Mouse (Mus musculus): ENCODE results near the gene Ckm. TPM values are rescaled to one million over a fixed set of nuclear protein-coding genes. Genes with fewer than 3 reads are reported as not detected.

The Ckm gene
- 139 and 815 TPM in 2 replicates for polyA plus RNA-seq (2015; fragmentation: Nextera tagmentation; extraction: Ambion mirVana)

DNA sequence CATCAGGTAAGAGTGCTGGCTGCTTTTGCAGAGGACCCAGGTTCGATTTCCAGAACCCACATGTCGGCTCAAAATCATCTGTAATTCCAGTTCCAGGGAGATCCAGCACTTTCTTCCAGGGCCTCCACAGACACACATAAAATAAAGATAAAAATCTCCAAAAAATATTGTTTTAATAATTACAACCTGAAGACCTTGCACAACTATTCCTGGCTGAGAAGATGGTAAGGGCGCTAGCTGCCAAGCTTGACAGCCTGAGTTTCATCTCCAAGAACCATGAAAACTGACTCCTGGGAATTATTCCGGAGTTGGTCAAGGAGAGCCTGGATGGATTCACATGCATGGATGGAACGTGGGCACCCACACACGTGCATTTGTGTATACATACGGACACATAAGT, at the start of gene Ckm:
Gene Ckm, plus strand, starts transcription at position 301 of the 400 bp plus-strand sequence.
- peaks cover 20% of the 10 kb centered on the region for H3K4me1 ChIP-seq
- peak within 1 kb of the TSS; percentile 98 for H3K4me2 ChIP-seq
- no peak within 1 kb of the TSS for H3K27ac ChIP-seq
- H3K4me3 ChIP-seq, result peak within 1 kb of the TSS; percentile 54
- WGBS, result 45% methylated on average over 7 of the region's 7 CpGs
- H3K9me3 ChIP-seq, result peaks cover 6% of the 10 kb centered on the region; the same call in 1 of the 2 replicates
- H3K27me3 ChIP-seq, result peaks cover 44% of the 10 kb centered on the region
- H3K36me3 ChIP-seq, result no peaks in the 10 kb centered on the region
- H3K9ac ChIP-seq, result peak within 1 kb of the TSS; percentile 48
- ATAC-seq (ENCODE audit: insufficient number of reproducible peaks, low FRiP score, low TSS enrichment, low read depth), result no peak

DNA sequence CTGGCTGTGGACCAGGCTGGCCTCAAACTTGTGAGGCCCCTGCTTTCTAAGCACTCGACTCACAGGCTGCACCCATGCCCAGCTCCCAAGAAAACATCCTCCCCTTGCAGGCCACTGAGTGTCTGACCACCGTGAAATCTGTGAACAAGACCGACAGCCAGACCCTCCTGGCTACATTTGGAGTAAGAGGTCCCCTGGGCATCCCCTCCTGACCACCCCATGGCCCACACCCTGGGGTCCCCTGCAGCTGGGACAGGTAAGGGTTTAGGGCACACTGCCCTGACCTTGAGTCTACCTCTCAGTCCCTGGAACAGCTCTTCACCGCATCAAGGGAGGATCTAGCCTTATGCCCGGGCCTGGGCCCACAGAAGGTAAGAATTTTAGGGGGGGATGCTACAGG, 49.6 kb upstream of the Ckm start:
- no peak for ATAC-seq (ENCODE audit: insufficient number of reproducible peaks, low FRiP score, low TSS enrichment, low read depth)
- Histone ChIP-seq H3K4me2 (no peak overlapping the region), H3K27me3 (no peaks in the 10 kb centered on the region), H3K27ac (no peak overlapping the region), H3K9me3 (no peaks in the 10 kb centered on the region), H3K4me1 (peaks cover 11% of the 10 kb centered on the region), H3K9ac (no peak overlapping the region), H3K4me3 (no peak overlapping the region), H3K36me3 (peaks cover 72% of the 10 kb centered on the region)
- WGBS, result 90% methylated on average over 5 of the region's 5 CpGs

DNA sequence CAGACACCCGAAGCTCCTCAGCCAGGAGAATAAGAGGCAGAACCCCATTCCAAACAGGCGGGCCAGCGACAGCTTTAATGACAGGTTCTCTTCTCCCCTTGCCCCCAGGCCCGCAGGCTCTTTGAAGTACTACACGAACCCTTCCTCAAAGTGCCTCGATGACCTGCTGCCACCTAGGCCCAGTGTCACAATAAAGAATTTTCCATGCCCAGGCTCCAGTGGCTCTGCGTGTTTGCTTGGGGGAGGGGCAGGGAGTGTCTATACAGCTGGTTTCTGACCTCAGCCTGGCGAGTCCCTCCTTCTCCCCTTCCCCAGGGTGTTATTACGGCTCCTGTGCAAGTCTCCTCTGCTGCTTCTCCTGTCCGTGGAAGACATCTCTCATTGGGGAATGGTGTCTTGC, 48.3 kb upstream of the Ckm start:
- no peak overlapping the region for H3K27ac ChIP-seq
- H3K4me2 ChIP-seq, result no peak overlapping the region
- no peak overlapping the region for H3K4me3 ChIP-seq
- no peak for ATAC-seq (ENCODE audit: insufficient number of reproducible peaks, low FRiP score, low TSS enrichment, low read depth)
- H3K4me1 ChIP-seq, result peaks cover 20% of the 10 kb centered on the region
- H3K9me3 ChIP-seq, result no peaks in the 10 kb centered on the region
- H3K27me3 ChIP-seq, result no peaks in the 10 kb centered on the region
- no peak overlapping the region for H3K9ac ChIP-seq
- WGBS, result 61% methylated on average over 10 of the region's 10 CpGs
- H3K36me3 ChIP-seq, result peaks cover 62% of the 10 kb centered on the region

DNA sequence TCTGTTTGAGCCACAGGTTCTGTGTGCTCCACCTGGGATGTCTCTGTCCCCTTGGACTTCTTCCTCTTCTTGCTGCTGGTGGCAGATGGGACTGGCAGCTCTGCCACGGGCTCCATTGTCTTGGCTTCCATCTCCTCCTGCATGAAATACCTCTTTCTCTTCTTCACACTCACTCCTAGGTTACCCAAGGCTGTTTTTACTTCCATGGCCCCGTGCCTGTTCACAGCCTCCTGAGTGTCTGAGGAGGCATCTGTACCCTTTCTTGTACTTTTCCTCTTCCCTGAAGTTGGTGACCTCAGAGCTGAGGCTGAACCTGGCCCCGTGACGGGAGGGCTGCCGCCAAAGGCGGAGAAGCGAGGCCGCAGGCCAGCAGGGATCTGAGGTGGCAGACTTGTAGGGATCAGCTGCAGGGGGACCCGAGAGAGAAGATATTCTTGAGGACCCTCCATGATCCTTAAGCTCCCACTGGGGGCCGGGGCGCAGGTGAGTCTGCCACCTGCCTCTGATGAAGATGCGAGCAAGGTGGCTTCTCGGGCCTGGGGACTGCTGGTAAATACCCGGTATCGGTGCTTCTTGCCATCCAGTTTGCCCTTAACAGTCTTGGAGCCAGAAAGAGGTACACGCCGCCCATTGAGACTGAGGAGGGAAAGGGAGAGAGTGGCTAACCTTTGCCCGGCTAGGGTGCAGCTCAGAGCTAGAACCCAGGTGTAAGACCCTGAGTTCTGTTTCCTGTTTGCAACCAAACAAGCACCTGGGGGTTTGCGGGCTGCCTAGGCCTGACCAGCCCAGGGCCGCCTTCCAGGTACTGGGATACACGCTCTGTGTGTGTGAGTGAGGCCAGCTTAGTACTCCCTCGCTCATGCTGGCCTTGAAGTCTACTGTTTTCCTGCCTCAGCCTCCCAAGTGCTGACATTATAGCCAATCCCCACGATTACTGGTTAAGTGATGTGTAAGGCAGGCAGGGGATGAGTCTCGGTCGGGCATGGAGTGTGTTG, 46.9 kb upstream of the Ckm start:
- Histone ChIP-seq H3K27ac (no peak overlapping the region), H3K36me3 (peaks cover 48% of the 10 kb centered on the region), H3K4me3 (peak overlapping the region; percentile 75), H3K4me1 (peaks cover 33% of the 10 kb centered on the region), H3K27me3 (no peaks in the 10 kb centered on the region), H3K4me2 (peak overlapping the region; percentile 90), H3K9me3 (no peaks in the 10 kb centered on the region), H3K9ac (peak overlapping the region; percentile 57; the same call in 1 of the 2 replicates)
- ATAC-seq (ENCODE audit: insufficient number of reproducible peaks, low FRiP score, low TSS enrichment, low read depth), result no peak
- 91% methylated on average over 25 of the region's 25 CpGs for WGBS

DNA sequence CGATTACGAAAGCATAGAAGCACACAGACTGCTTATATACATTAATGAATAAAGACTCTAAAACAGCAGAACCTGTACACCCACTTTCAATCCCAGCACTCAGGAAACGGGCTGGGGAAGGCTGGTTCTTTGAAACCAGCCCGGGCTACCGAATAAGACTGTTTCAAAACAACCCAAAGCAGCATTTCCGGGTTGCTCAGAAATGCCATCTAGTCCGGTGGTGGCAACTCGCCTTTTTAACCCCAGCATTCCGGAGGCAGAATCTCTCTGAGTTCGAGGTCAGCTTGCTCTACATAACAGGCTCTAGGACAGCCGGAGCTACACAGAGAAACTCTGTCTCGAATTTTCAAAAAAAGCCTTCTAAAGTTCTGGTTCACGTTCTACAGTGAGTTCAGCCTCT, 45.9 kb upstream of the Ckm start:
- no peaks in the 10 kb centered on the region for H3K9me3 ChIP-seq
- WGBS, result 14% methylated on average over 13 of the region's 13 CpGs

DNA sequence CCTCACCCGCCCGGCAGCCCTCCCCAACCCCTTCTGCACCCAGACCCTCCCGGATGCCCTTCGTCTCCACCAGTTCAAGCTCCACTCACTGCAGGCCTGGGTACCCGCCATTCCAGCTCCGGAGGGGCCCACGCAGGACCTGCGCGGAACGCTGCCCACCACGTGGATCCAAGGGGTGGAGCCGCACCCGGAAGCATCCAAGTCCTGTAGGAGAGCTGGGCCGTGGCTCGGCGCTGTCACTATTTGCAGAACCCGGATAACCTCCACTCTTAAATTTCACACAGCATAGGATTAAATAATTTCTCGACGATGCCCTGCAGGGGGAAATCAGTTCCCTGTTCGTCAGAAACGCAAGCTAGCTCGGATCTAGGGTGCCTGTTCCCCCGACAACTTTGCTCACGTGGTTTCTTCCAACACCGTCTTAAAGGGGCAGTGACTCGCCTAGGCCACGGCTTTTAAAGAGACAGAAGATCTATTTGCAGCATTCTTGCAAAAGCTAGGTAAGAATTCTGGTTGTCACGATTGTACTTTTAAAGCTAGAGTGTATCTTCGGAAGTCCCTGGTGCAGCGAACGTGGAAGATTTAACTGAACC, 45.2 kb upstream of the Ckm start, which contains the start of the genes Cd3eap and Ppp1r13l:
Gene Cd3eap, minus strand, starts transcription at position 185 of the 593 bp plus-strand sequence.
Gene Ppp1r13l, plus strand, starts transcription at position 451 of the 593 bp plus-strand sequence.
- ATAC-seq (ENCODE audit: insufficient number of reproducible peaks, low FRiP score, low TSS enrichment, low read depth), result peak; percentile 62

More for the DNA sequence above, 45.9 kb upstream of the Ckm start:
- Histone ChIP-seq H3K4me2 (peak overlapping the region; percentile 90), H3K36me3 (peaks cover 39% of the 10 kb centered on the region), H3K9ac (peak overlapping the region; percentile 57), H3K4me3 (peak overlapping the region; percentile 75), H3K4me1 (peaks cover 37% of the 10 kb centered on the region), H3K27me3 (no peaks in the 10 kb centered on the region), H3K27ac (no peak overlapping the region)
- no peak for ATAC-seq (ENCODE audit: insufficient number of reproducible peaks, low FRiP score, low TSS enrichment, low read depth)

DNA sequence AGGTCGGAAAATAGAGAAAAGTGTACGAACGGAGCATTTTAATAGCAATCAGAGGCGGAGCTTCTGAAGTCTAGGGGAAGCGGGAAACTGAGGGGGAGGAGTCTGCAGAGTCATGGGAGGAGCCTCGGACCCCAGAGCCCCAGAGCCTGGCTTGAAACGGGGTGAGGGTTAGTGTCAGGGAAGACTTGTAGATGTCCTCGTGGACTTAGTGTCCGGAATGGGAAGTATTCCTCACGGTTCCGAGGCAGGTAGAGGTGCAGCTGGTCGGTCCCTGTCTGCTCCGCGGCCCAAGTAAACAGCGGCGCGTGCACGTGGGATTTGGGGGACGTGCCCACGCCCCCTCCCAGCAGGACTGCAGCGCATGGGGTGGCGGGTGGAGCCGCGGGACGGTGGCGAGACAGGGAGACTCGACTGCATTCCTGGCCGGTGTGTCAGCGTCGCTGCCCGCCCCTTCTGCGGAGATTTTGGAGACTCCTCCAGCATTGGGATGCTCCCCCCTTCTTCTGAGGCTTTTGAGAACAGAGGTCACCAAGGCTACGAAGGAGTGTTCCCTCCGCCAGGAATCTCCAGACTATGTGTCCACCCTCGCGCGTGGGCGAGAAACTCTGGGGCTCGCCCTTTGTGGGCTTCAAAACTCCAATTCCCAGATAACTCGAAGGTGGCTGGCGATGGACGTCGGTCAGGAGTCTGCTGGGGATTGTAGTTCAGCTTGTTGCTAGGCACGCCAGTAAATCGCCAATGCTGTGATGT, 44.5 kb upstream of the Ckm start:
- Histone ChIP-seq H3K36me3 (peaks cover 26% of the 10 kb centered on the region), H3K4me3 (peak overlapping the region; percentile 75), H3K27me3 (no peaks in the 10 kb centered on the region), H3K9ac (peak overlapping the region; percentile 57), H3K27ac (peak overlapping the region; percentile 83), H3K9me3 (no peaks in the 10 kb centered on the region), H3K4me1 (peaks cover 42% of the 10 kb centered on the region), H3K4me2 (peak overlapping the region; percentile 90)
- WGBS, result under 1% methylated on average over 45 of the region's 45 CpGs
- ATAC-seq (ENCODE audit: insufficient number of reproducible peaks, low FRiP score, low TSS enrichment, low read depth), result peak; percentile 61

More for the DNA sequence above, 45.2 kb upstream of the Ckm start, which contains the start of the genes Cd3eap and Ppp1r13l:
- WGBS, result 1% methylated on average over 31 of the region's 31 CpGs
- Histone ChIP-seq H3K9me3 (no peaks in the 10 kb centered on the region), H3K4me2 (peak within 1 kb of the TSS; percentile 90), H3K9ac (peak within 1 kb of the TSS; percentile 57), H3K27me3 (no peaks in the 10 kb centered on the region), H3K36me3 (peaks cover 33% of the 10 kb centered on the region), H3K27ac (peak within 1 kb of the TSS; percentile 83), H3K4me1 (peaks cover 42% of the 10 kb centered on the region), H3K4me3 (peak within 1 kb of the TSS; percentile 75)

DNA sequence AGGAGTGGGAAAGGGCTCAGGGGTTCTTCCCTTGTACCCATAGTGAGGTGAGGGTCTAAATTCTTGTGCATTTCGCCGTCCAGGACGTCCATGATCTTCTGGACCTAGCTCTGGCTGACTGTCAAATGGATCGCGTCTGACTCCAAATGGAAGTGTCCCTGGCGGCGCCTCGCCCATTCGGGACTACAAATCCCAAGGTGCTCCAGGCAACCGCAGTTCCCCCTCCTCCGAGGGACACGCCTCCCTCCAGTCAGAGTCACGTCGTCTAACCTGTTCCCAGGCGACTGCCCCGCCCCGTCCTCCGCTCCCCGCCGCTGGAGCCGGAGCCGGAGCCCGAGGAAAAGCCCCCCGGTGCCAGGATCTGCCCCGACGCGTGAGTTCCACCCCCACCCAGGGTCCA, 43.6 kb upstream of the Ckm start:
- ATAC-seq (ENCODE audit: insufficient number of reproducible peaks, low FRiP score, low TSS enrichment, low read depth), result peak; percentile 64
- H3K27ac ChIP-seq, result peak overlapping the region; percentile 83

DNA sequence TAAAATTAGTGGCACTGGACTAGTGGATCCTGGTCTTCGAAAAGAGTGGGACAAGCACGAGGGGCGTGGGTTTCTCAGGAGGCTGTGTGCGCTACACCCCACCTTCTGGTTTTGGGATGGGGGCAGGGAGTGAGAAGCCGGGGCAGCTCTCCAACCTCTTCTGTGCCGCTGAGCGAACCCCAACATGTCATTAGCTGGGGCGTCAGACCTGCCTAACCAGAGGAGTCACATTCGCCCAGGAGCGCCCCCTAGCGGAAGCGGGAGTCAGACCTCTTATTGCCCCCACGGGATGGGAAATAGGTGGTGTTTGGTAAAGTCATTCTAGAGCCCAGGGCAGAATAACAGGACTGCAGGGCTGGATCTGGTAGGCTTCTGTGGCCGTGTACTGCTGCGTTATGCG, 42.9 kb upstream of the Ckm start:
- peak overlapping the region; percentile 81 for H3K27ac ChIP-seq

More for the DNA sequence above, 43.6 kb upstream of the Ckm start:
- H3K4me1 ChIP-seq, result peaks cover 42% of the 10 kb centered on the region
- H3K27me3 ChIP-seq, result no peaks in the 10 kb centered on the region
- H3K4me3 ChIP-seq, result peak overlapping the region; percentile 75
- H3K36me3 ChIP-seq, result peaks cover 20% of the 10 kb centered on the region
- peak overlapping the region; percentile 90 for H3K4me2 ChIP-seq
- H3K9me3 ChIP-seq, result no peaks in the 10 kb centered on the region
- WGBS, result under 1% methylated on average over 27 of the region's 27 CpGs
- H3K9ac ChIP-seq, result peak overlapping the region; percentile 63

DNA sequence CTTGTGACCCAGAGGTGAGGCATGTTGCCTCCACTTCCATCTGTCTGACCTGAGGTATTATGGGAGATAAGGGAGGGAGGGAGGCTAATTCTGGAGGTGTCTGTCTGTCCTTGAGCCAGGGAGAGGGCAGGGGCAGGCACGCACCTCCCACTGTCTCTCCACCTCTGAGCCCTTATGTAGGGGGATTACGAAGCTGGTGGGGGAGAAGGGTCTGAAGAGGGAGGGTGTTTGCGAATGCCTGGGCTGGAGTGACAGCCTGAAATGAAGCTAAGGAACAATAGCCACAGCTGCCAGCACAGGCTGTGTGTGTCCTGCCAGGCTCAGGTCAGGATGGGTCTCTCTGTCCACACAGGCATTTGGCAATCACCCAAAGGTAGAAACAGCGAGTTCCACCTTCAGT, 42.3 kb upstream of the Ckm start:
- Histone ChIP-seq H3K27me3 (no peaks in the 10 kb centered on the region), H3K9me3 (no peaks in the 10 kb centered on the region), H3K4me1 (peaks cover 42% of the 10 kb centered on the region), H3K9ac (0 out of 2 replicates have a peak overlapping the region, but pooled peaks have one; percentile 10), H3K27ac (peak overlapping the region; percentile 81), H3K36me3 (peaks cover 7% of the 10 kb centered on the region), H3K4me2 (peak overlapping the region; percentile 90), H3K4me3 (peak overlapping the region; percentile 75; the same call in 1 of the 2 replicates)
- ATAC-seq (ENCODE audit: insufficient number of reproducible peaks, low FRiP score, low TSS enrichment, low read depth), result no peak
- whole genome bisulfite sequencing, result 42% methylated on average over 4 of the region's 4 CpGs

More for the DNA sequence above, 42.9 kb upstream of the Ckm start:
- Histone ChIP-seq H3K4me1 (peaks cover 42% of the 10 kb centered on the region), H3K9ac (peak overlapping the region; percentile 63; the same call in 1 of the 2 replicates), H3K36me3 (peaks cover 13% of the 10 kb centered on the region), H3K4me2 (peak overlapping the region; percentile 90), H3K9me3 (no peaks in the 10 kb centered on the region), H3K4me3 (peak overlapping the region; percentile 75), H3K27me3 (no peaks in the 10 kb centered on the region)
- WGBS, result 9% methylated on average over 16 of the region's 16 CpGs
- ATAC-seq (ENCODE audit: insufficient number of reproducible peaks, low FRiP score, low TSS enrichment, low read depth), result no peak

DNA sequence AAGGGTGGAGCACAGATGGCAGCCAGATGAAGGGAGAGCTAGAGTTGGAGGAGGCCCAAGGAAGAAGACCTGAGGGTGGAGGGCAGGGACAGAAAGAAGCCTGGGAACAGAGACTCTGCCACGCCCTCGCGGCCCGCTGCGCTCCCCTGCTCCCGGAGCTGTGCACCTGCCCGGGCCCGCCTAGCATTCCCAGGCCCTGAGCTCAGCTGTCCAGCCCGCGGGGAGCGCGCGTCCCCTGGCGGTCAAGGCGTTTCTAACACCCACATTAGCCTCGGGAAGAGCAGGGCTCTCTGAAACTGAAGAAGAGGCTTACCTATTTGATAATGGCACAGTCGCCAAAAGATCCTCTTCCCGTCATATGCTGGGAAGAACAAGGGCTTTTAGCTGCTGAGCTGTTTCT, 40.7 kb upstream of the Ckm start:
- WGBS, result 4% methylated on average over 18 of the region's 18 CpGs
- H3K9ac ChIP-seq, result no peak overlapping the region
- peaks cover 34% of the 10 kb centered on the region for H3K4me1 ChIP-seq
- H3K4me2 ChIP-seq, result peak overlapping the region; percentile 22; the same call in 1 of the 2 replicates
- H3K36me3 ChIP-seq, result no peaks in the 10 kb centered on the region
- 0 out of 2 replicates have a peak, but pooled peaks cover 4% of the 10 kb centered on the region for H3K27me3 ChIP-seq
- no peak overlapping the region for H3K4me3 ChIP-seq
- peak overlapping the region; percentile 72 for H3K27ac ChIP-seq
- H3K9me3 ChIP-seq, result no peaks in the 10 kb centered on the region
- ATAC-seq (ENCODE audit: insufficient number of reproducible peaks, low FRiP score, low TSS enrichment, low read depth), result no peak
